Mouse (Mus musculus) lung, postnatal 0 days (tissue): ENCODE measurements at regions not wholly inside any gene's neighbourhood (a gene's known extent, or its start where the extent isn't known, plus 50 kb on each side); places are given as distances from the start of the nearest gene placed in this dataset.

Source experiments
- CTCF ChIP-seq: IDR thresholded peaks from 2 replicates; pipeline ENCODE4 v1.5.1; 2016; ENCODE audit warnings: antibody characterized with exemption, mild to moderate bottlenecking
- EP300 ChIP-seq: IDR thresholded peaks from 2 replicates; pipeline ENCODE4 v1.6.1; 2016; ENCODE audit warnings: antibody characterized with exemption, mild to moderate bottlenecking, control low read depth

- no peak for TF ChIP-seq CTCF
- TF ChIP-seq EP300, result no peak
Observed at GRCm38 (mm10) chr5:132654382-132654781, 111.2 kb upstream of the Auts2 start.
